Mouse (Mus musculus): ENCODE data around the gene Slc4a1ap.

DNA sequence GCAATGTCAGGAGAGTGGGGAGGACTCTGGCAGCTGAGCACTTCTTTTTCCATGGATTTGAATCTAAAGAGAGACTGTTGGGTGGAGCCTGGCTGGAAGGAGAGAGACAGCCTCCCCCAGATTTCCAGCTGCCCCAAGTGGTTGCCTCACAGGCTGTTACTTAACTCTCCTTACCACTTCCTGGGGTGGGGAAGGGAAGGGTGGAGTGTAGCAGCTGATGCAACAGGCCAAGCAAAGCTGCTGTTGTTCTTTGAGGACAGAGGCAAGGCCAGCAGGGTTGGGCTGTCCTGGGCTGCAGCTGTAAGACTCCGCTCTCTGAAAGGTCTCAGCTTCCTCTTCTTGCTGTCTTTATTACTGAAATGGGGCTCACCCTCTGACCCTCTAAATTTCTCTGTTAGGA lies 75.6 kb downstream of the Slc4a1ap start:
- TF ChIP-seq EP300 (IDR thresholded peaks at IDR 0.05; ENCODE audit: low read depth), result no peak
- no peak for TF ChIP-seq CTCF (IDR thresholded peaks at IDR 0.05; ENCODE audit: low read depth)
